Mouse (Mus musculus): ENCODE measurements around the gene Pank1.

DNA sequence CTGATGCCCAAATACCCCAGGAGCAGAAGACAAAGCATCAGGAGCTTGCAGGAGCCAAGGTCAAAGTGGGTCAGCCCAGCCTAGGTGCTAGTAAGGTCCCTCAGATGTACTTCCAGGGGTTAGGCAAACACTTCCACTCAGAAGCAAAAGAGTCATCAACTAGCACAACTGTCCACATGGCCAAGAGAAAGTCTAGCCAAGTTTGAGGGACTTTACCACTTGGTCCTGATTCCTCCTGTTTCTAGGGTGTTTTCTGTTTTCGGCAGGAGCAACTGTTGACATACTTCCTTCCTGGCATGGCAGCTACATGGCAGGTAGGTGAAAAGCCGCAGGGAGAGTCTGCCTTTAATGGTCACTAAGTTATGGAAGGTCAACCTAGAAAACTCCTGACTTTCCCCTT, 74.7 kb downstream of the Pank1 start:
- TF ChIP-seq CTCF (IDR thresholded peaks at IDR 0.05; ENCODE audit: extremely low read depth, insufficient read depth, insufficient read length, insufficient replicate concordance) (no peak), POLR2A (IDR thresholded peaks at IDR 0.05; ENCODE audit: low read depth, low read length) (no peak)
